Mouse (Mus musculus): ENCODE results near the gene Pced1b. TPM values are rescaled to one million over a fixed set of nuclear protein-coding genes. Genes with fewer than 3 reads are reported as not detected.

Pced1b gene
- polyA plus RNA-seq, 1 experiment from 2014 or later, result 3.3 TPM

DNA sequence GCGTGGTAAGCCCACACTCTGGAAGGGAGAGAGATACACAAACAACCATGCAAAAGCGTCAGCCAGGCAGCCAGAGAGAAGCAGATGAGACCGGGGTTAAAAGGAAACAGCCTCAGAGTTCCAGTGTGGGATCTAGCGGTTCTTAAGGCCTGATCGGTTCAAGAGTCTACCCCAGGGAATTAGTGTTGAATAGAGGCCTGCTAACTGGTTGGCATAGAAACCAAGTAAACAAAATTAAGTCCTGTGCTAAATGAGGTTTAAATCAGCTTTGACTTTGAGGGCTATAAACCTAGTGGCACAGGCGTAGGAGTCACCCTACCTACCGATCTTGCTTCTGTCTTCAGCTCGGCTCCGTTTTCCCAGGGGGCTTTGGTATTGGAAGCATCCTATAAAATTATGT, 77.4 kb downstream of the Pced1b start:
- no peaks in the 10 kb centered on the region for H3K36me3 ChIP-seq (ENCODE audit: inconsistent target)
- H3K79me2 ChIP-seq (ENCODE audit: inconsistent target), result no peaks in the 10 kb centered on the region
- H3K27ac ChIP-seq, result no peak overlapping the region
- WGBS (ENCODE audit: missing documents), result 96% methylated on average over 9 of the region's 9 CpGs
- no peak overlapping the region for H3K4me3 ChIP-seq (ENCODE audit: inconsistent target)

DNA sequence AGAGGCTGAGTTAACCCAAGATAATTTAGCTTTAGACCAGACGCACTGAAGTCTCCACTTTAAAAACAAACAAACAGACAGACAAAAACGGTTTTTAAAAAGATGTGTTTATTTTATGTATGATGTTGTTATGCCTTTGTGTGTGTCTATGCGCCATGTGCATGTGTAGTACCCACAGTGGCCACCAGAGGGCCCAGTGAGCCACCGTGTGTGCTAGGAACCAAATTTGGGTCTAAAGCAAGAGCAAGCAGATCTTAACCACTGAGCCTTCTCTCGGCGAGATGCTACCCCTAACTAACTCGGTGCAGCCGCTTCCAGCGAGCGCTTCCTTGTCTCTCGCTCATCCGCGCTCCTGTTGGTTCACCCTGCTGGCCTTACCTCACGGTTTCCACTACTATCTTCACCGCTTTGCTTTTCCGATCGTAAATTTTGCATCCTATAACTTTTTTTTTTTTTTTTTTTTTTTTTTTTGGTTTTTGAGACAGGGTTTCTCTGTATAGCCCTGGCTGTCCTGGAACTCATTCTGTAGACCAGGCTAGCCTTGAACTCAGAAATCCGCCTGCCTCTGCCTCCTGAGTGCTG, 80.7 kb downstream of the Pced1b start:
- no peaks in the 10 kb centered on the region for H3K79me2 ChIP-seq (ENCODE audit: inconsistent target)
- H3K27ac ChIP-seq, result no peak overlapping the region
- H3K36me3 ChIP-seq (ENCODE audit: inconsistent target), result no peaks in the 10 kb centered on the region
- WGBS (ENCODE audit: missing documents), result 86% methylated on average over 12 of the region's 18 CpGs
- H3K4me3 ChIP-seq (ENCODE audit: inconsistent target), result no peak overlapping the region

DNA sequence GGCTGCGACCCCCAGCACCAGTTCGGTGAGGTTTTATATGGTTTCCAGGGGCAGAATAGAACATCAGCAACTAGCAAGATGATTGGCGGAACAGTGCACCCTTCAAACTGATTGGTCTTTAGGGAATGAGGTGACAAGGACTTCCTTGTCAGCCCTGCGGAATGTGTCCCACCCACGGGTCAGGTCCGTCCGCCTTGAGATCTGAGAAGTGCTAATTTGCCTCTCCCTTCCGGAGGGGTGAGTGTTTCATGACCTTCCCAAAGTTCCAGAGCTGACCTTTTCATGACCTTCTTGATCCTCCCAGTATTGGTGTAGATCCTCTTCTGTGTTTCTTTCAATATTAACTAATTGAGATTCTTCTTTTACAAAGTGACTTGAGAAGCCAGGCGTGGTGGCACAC, 85.7 kb downstream of the Pced1b start:
- H3K36me3 ChIP-seq (ENCODE audit: inconsistent target), result no peaks in the 10 kb centered on the region
- WGBS (ENCODE audit: missing documents), result 93% methylated on average over 9 of the region's 9 CpGs

DNA sequence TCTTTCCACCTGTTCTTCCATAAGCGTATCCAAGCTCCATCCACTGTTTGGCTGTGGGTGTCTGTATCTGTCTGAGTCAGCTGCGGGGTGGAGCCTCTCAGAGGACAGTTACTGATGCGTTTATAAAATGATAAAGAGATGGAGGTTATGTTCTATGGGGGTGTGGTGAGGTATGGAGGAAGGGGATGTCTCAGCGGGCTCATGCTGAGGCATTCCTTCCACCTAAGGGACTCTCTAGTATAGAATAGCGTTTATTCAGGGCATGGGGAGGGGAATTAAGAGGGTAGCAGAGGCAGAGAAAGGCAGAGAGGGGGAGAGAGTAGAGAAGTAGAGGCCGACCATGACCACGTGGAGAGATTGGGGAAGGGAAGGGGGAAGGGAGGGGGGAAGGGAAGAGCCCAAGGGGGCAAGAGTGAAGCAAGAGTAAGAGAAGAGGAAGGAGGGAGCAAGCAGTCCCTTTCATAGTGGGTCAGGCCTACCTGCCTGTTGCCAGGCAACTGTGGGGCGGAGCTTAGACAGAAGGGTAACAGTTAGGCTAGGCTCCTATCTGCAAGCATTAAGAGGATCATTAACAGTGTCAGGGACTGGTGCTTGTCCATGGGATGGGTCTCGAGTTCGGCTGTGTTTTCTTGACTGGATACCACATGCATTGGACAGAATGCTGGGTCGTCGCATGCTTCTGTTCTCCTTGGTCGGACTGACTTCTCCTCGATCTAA, 90.9 kb downstream of the Pced1b start:
- WGBS (ENCODE audit: missing documents), result 56% methylated on average over 13 of the region's 14 CpGs
- H3K79me2 ChIP-seq (ENCODE audit: inconsistent target), result no peaks in the 10 kb centered on the region
- no peaks in the 10 kb centered on the region for H3K36me3 ChIP-seq (ENCODE audit: inconsistent target)
- no peak overlapping the region for H3K4me3 ChIP-seq (ENCODE audit: inconsistent target)
- H3K27ac ChIP-seq, result no peak overlapping the region

More for the DNA sequence above, 85.7 kb downstream of the Pced1b start:
- Histone ChIP-seq H3K79me2 (ENCODE audit: inconsistent target) (no peaks in the 10 kb centered on the region), H3K27ac (no peak overlapping the region), H3K4me3 (ENCODE audit: inconsistent target) (no peak overlapping the region)

DNA sequence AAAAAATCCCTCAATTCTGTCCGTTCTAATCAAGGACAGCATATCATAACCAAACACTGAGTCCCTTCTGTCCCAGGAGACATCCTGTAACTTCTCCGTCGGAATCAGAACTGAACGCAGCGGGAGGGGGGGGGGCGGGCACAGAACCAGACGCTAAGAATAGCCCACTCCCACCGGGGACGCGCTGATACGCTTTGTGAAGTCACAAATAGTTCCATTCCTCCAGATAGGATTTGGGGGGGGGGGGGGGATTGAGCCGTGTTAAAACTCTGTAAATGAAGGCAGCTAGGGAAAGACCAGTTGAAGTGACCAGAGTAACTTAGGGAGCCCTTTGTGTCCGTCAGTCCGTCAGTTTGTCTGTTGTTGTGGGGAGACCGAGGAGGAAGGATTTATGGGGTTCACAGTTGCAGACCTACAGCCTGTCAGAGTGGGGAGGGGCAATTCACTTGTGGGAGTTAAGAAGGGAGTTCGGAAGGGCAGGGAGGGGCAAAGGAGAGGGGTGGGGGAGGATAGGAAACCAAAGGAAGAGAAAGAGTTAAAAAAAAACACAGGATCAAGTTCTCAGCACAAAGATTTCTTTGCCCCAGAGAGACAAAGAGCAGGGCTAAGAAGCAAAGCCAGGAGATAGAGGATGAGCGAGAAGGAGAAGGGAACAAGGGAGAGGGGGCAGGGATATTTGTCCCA, 91.6 kb downstream of the Pced1b start:
- Histone ChIP-seq H3K36me3 (ENCODE audit: inconsistent target) (no peaks in the 10 kb centered on the region), H3K27ac (no peak overlapping the region), H3K4me3 (ENCODE audit: inconsistent target) (no peak overlapping the region), H3K79me2 (ENCODE audit: inconsistent target) (no peaks in the 10 kb centered on the region)
- WGBS (ENCODE audit: missing documents), result 65% methylated on average over 15 of the region's 17 CpGs

DNA sequence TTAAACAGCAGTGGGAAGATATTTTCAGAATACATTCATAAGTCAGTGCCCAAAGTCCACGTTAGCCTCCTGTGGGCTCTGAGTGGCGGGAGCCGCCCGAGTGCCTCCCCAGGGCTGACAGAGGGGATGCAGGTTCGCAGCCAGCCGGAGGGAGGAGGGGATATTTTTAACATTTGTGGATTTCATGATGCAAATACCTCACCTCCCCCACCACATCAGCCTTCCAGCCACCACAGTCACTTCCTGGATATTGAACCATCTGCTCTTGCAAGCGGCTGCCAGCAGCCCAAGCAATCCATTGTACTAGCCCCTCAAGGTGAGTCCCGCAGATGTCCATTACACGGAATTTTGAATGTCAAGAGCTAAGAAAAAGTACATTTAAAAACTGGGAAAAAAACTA, 95.4 kb downstream of the Pced1b start:
- WGBS (ENCODE audit: missing documents), result 41% methylated on average over 9 of the region's 9 CpGs
- H3K36me3 ChIP-seq (ENCODE audit: inconsistent target), result no peaks in the 10 kb centered on the region
- H3K79me2 ChIP-seq (ENCODE audit: inconsistent target), result no peaks in the 10 kb centered on the region
- no peak overlapping the region for H3K4me3 ChIP-seq (ENCODE audit: inconsistent target)
- no peak overlapping the region for H3K27ac ChIP-seq

DNA sequence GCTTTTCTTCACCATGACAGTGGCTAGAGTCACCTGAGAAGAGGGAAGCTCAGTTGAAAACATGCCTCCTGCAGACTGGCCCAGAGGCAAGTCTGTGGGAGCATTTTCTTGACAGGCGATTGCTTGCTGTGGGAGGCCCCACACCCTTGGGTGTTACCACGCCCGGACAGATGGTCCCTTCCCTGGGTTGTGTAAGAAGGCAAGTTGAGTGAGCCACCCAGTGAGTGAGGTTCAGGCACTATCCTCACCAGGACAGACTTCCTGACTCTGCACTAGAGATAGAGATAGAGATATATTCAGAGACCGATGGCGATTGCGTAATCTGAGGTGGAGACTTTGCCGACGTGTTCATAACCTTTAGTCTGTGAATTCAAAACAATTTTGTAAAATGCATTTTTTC, 96.0 kb downstream of the Pced1b start:
- WGBS (ENCODE audit: missing documents), result 7% methylated on average over 8 of the region's 8 CpGs
- no peak overlapping the region for H3K27ac ChIP-seq
- no peaks in the 10 kb centered on the region for H3K79me2 ChIP-seq (ENCODE audit: inconsistent target)
- no peaks in the 10 kb centered on the region for H3K36me3 ChIP-seq (ENCODE audit: inconsistent target)
- no peak overlapping the region for H3K4me3 ChIP-seq (ENCODE audit: inconsistent target)

DNA sequence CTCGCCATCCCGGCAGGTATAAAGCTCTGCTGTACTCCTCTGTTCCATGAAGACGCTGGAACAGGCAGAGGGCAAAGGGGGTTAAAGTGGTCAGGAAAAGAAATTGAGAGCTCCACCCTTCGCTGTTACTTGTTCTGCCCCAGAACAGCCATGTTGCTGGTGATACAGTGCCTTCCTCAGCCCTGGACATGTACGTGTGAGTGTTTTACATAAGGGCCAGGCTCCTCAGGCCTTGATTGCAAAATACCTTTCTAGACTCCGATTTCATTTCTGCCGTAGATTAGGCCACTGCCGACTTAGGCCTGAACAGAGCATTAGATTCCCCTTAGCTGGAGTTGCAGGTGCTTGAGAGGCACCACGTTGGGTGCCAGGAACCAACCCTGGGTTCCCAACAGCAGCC, 97.0 kb downstream of the Pced1b start:
- 68% methylated on average over 9 of the region's 9 CpGs for WGBS (ENCODE audit: missing documents)
- H3K4me3 ChIP-seq (ENCODE audit: inconsistent target), result no peak overlapping the region
- H3K36me3 ChIP-seq (ENCODE audit: inconsistent target), result no peaks in the 10 kb centered on the region
- no peak overlapping the region for H3K27ac ChIP-seq
- H3K79me2 ChIP-seq (ENCODE audit: inconsistent target), result no peaks in the 10 kb centered on the region

DNA sequence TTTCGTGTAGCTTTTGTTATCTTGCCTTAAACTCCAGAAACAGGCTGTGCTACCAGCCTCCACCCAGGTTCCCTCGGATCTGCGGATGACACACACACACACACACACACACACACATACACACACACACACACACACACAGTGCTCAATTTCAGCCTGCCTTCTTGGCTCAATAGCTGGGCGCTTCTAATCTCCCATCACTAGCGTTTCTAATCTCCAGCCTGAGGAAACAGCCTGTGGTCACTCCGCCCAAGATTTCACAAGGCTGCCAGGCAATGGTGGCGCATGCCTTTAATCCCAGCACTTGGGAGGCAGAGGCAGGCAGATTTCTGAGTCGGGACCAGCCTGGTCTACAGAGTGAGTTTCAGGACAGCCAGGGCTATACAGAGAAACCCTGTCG, 98.2 kb downstream of the Pced1b start:
- Histone ChIP-seq H3K27ac (no peak overlapping the region), H3K79me2 (ENCODE audit: inconsistent target) (no peaks in the 10 kb centered on the region), H3K36me3 (ENCODE audit: inconsistent target) (no peaks in the 10 kb centered on the region), H3K4me3 (ENCODE audit: inconsistent target) (no peak overlapping the region)
- 83% methylated on average over 9 of the region's 9 CpGs for WGBS (ENCODE audit: missing documents)

DNA sequence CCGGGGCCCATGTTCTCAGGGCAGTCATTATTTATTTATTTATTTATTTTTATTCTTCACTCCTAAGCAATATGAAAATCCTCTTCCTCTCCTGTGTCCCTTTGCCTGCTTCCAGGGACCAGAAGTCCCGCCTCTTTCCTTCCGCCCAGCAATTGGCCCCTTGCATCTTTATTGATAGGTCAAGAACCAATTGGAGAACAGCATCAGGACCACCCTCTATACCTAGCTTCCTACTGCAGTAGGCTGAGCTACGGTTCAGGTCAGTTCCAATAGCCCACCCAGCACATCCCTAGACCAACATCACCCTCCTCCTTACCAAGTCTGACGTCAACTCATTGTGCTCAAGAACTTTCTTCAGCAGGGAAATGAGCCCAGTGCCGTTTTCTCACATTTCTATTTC, 99.0 kb downstream of the Pced1b start:
- H3K27ac ChIP-seq, result no peak overlapping the region
- H3K79me2 ChIP-seq (ENCODE audit: inconsistent target), result no peaks in the 10 kb centered on the region
- 92% methylated on average over 6 of the region's 6 CpGs for WGBS (ENCODE audit: missing documents)
- H3K36me3 ChIP-seq (ENCODE audit: inconsistent target), result no peaks in the 10 kb centered on the region
- no peak overlapping the region for H3K4me3 ChIP-seq (ENCODE audit: inconsistent target)

DNA sequence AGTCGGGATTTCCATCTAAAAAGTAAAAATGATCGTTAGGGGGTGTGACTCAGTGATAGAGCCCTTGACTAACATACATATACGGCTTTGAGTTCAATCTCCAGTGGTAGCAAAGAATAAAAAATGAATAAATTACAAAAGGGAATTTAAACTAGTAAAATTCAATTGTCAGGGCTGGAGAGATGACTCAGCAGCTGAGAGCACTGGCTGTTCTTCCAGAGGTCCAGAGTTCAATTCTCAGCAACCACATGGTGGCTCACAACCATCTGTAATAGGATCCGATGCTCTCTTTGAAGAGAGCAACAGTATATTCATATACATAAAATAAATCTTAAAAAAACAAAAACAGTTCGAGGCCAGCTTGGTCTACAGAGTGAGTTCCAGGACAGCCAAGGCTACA, 99.5 kb downstream of the Pced1b start:
- 98% methylated on average over 4 of the region's 5 CpGs for WGBS (ENCODE audit: missing documents)

DNA sequence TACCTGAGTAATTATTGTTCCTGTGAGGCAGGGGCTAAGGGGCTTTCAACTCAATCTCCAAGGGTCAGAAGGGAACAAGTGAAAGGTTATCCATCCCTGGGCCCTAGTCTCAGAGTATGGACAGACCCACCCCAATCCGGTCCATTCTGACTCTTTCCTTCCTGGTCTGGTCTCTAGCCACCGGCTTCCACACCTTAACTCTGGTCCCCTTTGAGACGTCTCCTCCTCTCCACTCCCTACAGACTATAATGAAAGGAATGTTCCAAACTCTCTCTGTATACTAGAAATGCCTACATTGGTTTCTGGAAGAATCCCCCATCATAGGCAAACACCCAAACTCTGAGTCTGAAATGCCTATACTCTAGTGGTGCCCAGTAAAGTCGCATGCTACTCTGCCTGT, 100.0 kb downstream of the Pced1b start:
- Histone ChIP-seq H3K27ac (no peak overlapping the region), H3K79me2 (ENCODE audit: inconsistent target) (no peaks in the 10 kb centered on the region), H3K36me3 (ENCODE audit: inconsistent target) (no peaks in the 10 kb centered on the region), H3K4me3 (ENCODE audit: inconsistent target) (no peak overlapping the region)
- 100% methylated on average over 4 of the region's 4 CpGs for WGBS (ENCODE audit: missing documents)

More for the DNA sequence above, 99.5 kb downstream of the Pced1b start:
- Histone ChIP-seq H3K79me2 (ENCODE audit: inconsistent target) (no peaks in the 10 kb centered on the region), H3K4me3 (ENCODE audit: inconsistent target) (no peak overlapping the region), H3K27ac (no peak overlapping the region), H3K36me3 (ENCODE audit: inconsistent target) (no peaks in the 10 kb centered on the region)

DNA sequence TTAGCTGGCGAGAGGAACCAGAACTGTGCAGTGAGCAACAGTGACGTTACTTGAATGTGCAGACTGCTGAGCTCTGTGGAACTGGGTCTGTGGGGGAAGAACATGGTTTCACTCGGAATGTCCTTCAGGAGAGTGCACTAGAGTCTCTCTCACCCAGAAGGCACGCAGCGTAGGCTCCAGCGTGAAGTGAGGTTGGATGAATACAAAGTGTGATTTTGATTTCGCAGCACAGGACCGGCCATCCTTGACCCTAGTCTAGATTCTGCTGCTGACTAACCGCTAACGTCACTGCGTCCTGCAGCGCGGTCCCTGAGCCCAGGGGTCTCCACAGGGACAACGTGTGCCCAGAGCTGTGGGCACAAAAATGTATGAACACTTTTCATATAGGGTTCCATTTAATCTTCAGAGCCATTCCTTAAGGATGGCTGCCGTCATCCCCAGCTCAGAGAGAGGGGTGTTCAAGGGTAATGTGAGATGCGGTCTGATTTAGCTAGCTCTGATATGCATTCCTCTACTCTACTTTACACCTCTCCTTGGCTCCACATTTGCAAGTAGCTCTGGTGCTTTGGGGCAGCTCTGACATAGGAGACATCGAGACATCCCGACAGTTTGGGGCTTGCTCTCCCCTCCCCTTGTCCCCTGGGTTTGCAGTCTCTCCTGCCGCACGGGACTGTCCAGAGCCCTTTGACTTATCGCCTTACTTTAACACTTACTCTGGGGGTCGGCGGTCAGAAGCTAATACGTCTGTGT, 101.8 kb downstream of the Pced1b start:
- Histone ChIP-seq H3K36me3 (ENCODE audit: inconsistent target) (no peaks in the 10 kb centered on the region), H3K79me2 (ENCODE audit: inconsistent target) (no peaks in the 10 kb centered on the region), H3K4me3 (ENCODE audit: inconsistent target) (no peak overlapping the region), H3K27ac (no peak overlapping the region)
- 94% methylated on average over 24 of the region's 24 CpGs for WGBS (ENCODE audit: missing documents)

DNA sequence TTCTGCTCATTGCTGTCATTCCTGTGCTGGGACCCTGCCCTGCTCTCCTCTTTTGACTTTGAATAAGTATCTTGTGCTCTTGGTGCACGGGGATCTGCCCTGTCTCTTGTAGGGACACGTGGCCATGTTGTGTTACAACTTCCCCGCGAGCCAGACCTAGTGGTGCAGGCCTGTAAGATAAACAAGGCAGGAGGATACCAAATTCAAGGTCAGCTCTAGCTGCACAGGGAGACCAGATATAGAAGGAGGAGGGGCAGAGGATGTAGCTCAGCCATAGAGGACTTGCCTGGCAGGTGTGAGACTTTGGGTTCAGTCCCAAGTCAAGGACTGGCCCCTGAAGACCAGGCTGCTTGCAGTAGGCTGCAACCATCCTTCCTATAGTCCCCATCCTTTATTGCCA, 103.6 kb downstream of the Pced1b start:
- Histone ChIP-seq H3K4me3 (ENCODE audit: inconsistent target) (no peak overlapping the region), H3K36me3 (ENCODE audit: inconsistent target) (no peaks in the 10 kb centered on the region), H3K27ac (no peak overlapping the region), H3K79me2 (ENCODE audit: inconsistent target) (no peaks in the 10 kb centered on the region)
- WGBS (ENCODE audit: missing documents), result 79% methylated on average over 4 of the region's 4 CpGs

DNA sequence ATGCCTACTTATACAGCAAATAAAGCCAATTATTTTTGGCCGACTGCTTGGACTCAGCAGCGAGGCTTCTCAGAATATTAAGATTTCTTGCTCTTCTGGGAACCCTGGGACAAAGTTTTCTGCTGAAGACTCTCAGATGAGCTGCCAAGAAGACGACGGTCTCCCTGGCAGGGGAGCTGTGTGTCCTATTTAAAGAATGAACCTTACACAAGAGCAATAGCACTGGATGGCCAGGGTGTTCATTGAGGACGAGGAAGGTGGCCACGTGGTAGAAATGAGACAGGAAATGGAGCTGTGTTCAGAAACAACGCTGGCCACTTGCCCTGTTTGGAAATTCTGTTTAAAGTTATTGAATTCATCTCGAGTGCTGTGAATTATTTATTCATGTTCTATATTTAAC, 104.1 kb downstream of the Pced1b start:
- no peak overlapping the region for H3K27ac ChIP-seq

More for the DNA sequence above, 104.1 kb downstream of the Pced1b start:
- 32% methylated on average over 8 of the region's 8 CpGs for WGBS (ENCODE audit: missing documents)
- Histone ChIP-seq H3K36me3 (ENCODE audit: inconsistent target) (no peaks in the 10 kb centered on the region), H3K79me2 (ENCODE audit: inconsistent target) (no peaks in the 10 kb centered on the region), H3K4me3 (ENCODE audit: inconsistent target) (no peak overlapping the region)
